ENCODE assay signal across 17 mouse cellular contexts in the genomic region with DNA sequence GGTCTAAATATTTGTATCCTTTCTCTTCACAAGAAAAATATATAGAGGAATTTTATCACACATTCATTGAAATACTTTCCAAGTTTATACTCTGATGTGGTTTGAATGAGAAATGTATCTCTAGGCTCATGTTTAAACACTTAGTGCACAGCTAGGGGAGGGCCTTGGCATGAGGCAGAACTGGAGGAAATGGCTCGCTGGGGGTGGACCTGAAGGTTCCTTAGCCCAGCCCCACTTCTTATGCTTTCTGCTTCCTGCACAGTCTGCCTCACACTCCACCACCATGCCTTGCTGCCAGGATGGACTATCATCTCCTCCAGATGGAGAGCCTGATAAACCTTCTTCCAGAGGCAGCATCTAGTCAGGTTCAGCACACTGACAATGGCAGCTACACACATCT. TPM values are rescaled to one million over a fixed set of nuclear protein-coding genes. Genes with fewer than 3 reads are reported as not detected.
"Had no signal": no experiment of that assay in that cellular context is flagged by ENCODE, and none has a peak within 500 bp of the region (broad histone marks: within the 10 kb centered on the region; RNA-seq: fewer than 3 reads in every experiment).

No protein-coding gene starts in this region.

- ATAC-seq: intestine, embryonic 15.5 days; midbrain, embryonic 15.5 days had no signal

- H3K27ac ChIP-seq: intestine, embryonic 15.5 days; left cerebral cortex, adult 2 months; liver, embryonic 14.5 days; macrophage; midbrain, embryonic 15.5 days; neural tube, embryonic 13.5 days had no signal

- H3K4me3 ChIP-seq: intestine, embryonic 15.5 days; left cerebral cortex, adult 2 months; midbrain, embryonic 15.5 days; neural tube, embryonic 13.5 days had no signal

- H3K4me1 ChIP-seq: intestine, embryonic 15.5 days; midbrain, embryonic 15.5 days; neural tube, embryonic 13.5 days had no signal

- DNase-seq: kidney, adult 18-20 months; kidney, postnatal 14 days; retina, postnatal 1 day; right cerebral cortex, postnatal 4 days; spleen, adult 18-20 months; thymus, adult 18-20 months; thymus, postnatal 14 days had no signal

- H3K27me3 ChIP-seq: intestine, embryonic 15.5 days; midbrain, embryonic 15.5 days; neural tube, embryonic 13.5 days had no signal

- H3K4me2 ChIP-seq: intestine, embryonic 15.5 days; midbrain, embryonic 11.5 days; midbrain, embryonic 15.5 days; neural tube, embryonic 13.5 days had no signal

- H3K9ac ChIP-seq: intestine, embryonic 15.5 days; liver, embryonic 14.5 days; midbrain, embryonic 15.5 days; neural tube, embryonic 13.5 days had no signal

- H3K9me3 ChIP-seq: intestine, embryonic 15.5 days; midbrain, embryonic 15.5 days; neural tube, embryonic 13.5 days had no signal

RNA-seq across cellular contexts. Expression of a gene that starts 50.7 kb away (rescaled TPM):
- polyA plus RNA-seq: limb, embryonic 11.5 days; macrophage; midbrain, embryonic 11.5 days; neural tube, embryonic 13.5 days; stomach, embryonic 14.5 days; urinary bladder, adult 2 months had no signal
